Mouse (Mus musculus) stomach, postnatal 0 days (tissue): Measurements from ENCODE around the gene Ptprm.

Experiments used
- CTCF ChIP-seq: IDR thresholded peaks from 2 replicates; pipeline ENCODE4 v1.5.1; 2016; ENCODE audit warnings: antibody characterized with exemption, low read depth, mild to moderate bottlenecking, moderate library complexity
- EP300 ChIP-seq: optimal IDR thresholded peaks from 2 replicates; pipeline ENCODE3; 2016; ENCODE audit warnings: antibody characterized with exemption

GRCm38 (mm10) chr17:66869581-66870002 lies 484.7 kb downstream of the Ptprm start:
- TF ChIP-seq CTCF (no peak), EP300 (no peak)
